Mouse (Mus musculus) small intestine, adult 2 months (tissue): ENCODE measurements around the gene Cldn3.

Experiments used
- CTCF ChIP-seq: fragments of 200-500 bp; IDR thresholded peaks from 2 replicates; pipeline ENCODE4 v1.5.1; 2012; ENCODE audit warnings: low read depth, mild to moderate bottlenecking, control low read depth, inconsistent platforms, low read length, moderate library complexity, mixed read lengths; ENCODE audit not compliant: insufficient replicate concordance, insufficient read length; ENCODE audit errors: extremely low read depth
- POLR2A ChIP-seq: fragments of 200-500 bp; IDR thresholded peaks from 2 replicates; pipeline ENCODE4 v1.6.1; 2012; ENCODE audit warnings: low read depth, mild to moderate bottlenecking, control low read depth, inconsistent platforms, low read length, moderate library complexity

DNA sequence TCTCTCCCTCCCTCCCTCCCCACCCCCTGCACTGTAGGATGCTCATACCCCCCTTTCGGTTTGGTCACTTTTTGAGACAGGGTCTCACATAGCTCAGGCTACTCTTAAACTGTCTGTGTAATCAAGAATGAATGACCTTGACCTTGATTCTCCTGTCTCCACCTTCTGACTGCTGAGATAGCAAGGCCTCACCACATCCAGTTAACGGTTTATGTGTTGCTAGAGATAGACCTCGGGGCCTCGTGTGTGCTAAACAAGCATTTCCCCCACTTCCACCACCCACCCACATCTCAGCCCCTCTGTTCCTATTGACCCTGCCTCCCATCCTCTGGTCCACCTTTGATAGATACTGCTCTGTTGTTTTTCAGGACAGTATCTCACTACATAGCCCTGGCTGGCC lies 8.2 kb upstream of the Cldn3 start:
- TF ChIP-seq POLR2A (no peak), CTCF (no peak)
